12 mouse cellular contexts compared by ENCODE assay signal in genomic region chr7:65367386-65368245, GRCm38 (mm10).
DNase-seq lines count a peak whose midpoint lies in the region; ATAC-seq and TF ChIP-seq lines count a peak whose summit lies in the region.
"Had no signal": no experiment of that assay in that cellular context is flagged by ENCODE, and none has a peak within 500 bp of the region (broad histone marks: within the 10 kb centered on the region; RNA-seq: fewer than 3 reads in every experiment).

No protein-coding gene starts in this region.

- TF ChIP-seq CTCF in layer of hippocampus, adult 2 months (conservative IDR thresholded peaks at IDR 0.05): no peak

- H3K4me2 ChIP-seq in heart, embryonic 16.5 days (ENCODE audit: low read depth, low read length): peak overlapping the region; percentile 49

- 72% methylated on average over 16 of the region's 16 CpGs for WGBS in heart, embryonic 10.5 days
- WGBS in heart, embryonic 16.5 days: 59% methylated on average over 16 of the region's 16 CpGs

- peaks cover 2% of the 10 kb centered on the region; the same call in 1 of the 2 replicates for H3K36me3 ChIP-seq in heart, embryonic 10.5 days
- no peaks in the 10 kb centered on the region; the same call in 1 of the 2 replicates for H3K36me3 ChIP-seq in heart, embryonic 16.5 days (ENCODE audit: control insufficient read depth, insufficient read depth)
- H3K36me3 ChIP-seq: limb, embryonic 13.5 days had no signal

- no peaks in the 10 kb centered on the region for H3K9me3 ChIP-seq in heart, embryonic 10.5 days
- 0 out of 2 replicates have a peak, but pooled peaks cover 3% of the 10 kb centered on the region for H3K9me3 ChIP-seq in heart, embryonic 16.5 days (replicated peaks; ENCODE audit: control insufficient read depth, low read length)
- H3K9me3 ChIP-seq: limb, embryonic 13.5 days had no signal

- no peaks in the 10 kb centered on the region for H3K27me3 ChIP-seq in heart, embryonic 10.5 days (ENCODE audit: insufficient read depth, poor library complexity, severe bottlenecking)
- H3K27me3 ChIP-seq in heart, embryonic 16.5 days (ENCODE audit: control insufficient read depth, insufficient read depth, low read length): no peaks in the 10 kb centered on the region
- H3K27me3 ChIP-seq: limb, embryonic 13.5 days had no signal

- intact Hi-C loops in heart, postnatal 25 days (cut with DNase I): loop anchor here (2.0 to 5.0 kb wide), 2 partner anchors 13 to 50 kb away; no protein-coding TSS in a partner anchor

- no peak for DNase-seq in heart, embryonic 10.5 days (ENCODE audit: low spot score)
- DNase-seq in heart, postnatal 25 days (ENCODE audit: low spot score): no peak
- DNase-seq in layer of hippocampus, adult 2 months (ENCODE audit: low spot score in 2 of 2): no peak
- DNase-seq in layer of hippocampus, adult 9-11 months: no peak
- peak; percentile 46 for DNase-seq in 3134 (ENCODE audit: extremely low read depth, insufficient read length, low spot score)
- DNase-seq in cerebellum, adult 9-11 months: no peak
- DNase-seq in layer of hippocampus, adult 9-10 months (ENCODE audit: low spot score): no peak
- DNase-seq: cerebellum, postnatal 10 days; right cerebral cortex, postnatal 25 days; thymus, adult 18-20 months had no signal

- peak overlapping the region; percentile 1; the same call in 1 of the 2 replicates for H3K9ac ChIP-seq in heart, embryonic 16.5 days (ENCODE audit: low read length)
- H3K9ac ChIP-seq: limb, embryonic 13.5 days had no signal

- H3K4me1 ChIP-seq in heart, embryonic 10.5 days: peaks cover 54% of the 10 kb centered on the region
- peaks cover 46% of the 10 kb centered on the region for H3K4me1 ChIP-seq in heart, embryonic 16.5 days (ENCODE audit: control insufficient read depth, insufficient read depth, low read length)

- peak overlapping the region; percentile 5; the same call in 1 of the 2 replicates for H3K4me3 ChIP-seq in heart, embryonic 10.5 days
- peak overlapping the region; percentile 86; the same call in 1 of the 2 replicates for H3K4me3 ChIP-seq in layer of hippocampus, adult 2 months
- H3K4me3 ChIP-seq in heart, embryonic 16.5 days (ENCODE audit: low read length): peak overlapping the region; percentile 26
- H3K4me3 ChIP-seq: limb, embryonic 13.5 days had no signal

- ATAC-seq in heart, embryonic 16.5 days (replicated peaks; ENCODE audit: extremely low read depth, insufficient read depth, low FRiP score): no peak

- no peak overlapping the region for H3K27ac ChIP-seq in heart, embryonic 10.5 days
- peak overlapping the region; percentile 94 for H3K27ac ChIP-seq in layer of hippocampus, adult 2 months
- peak overlapping the region; percentile 46 for H3K27ac ChIP-seq in heart, embryonic 16.5 days (ENCODE audit: low read length)
- H3K27ac ChIP-seq: limb, embryonic 13.5 days had no signal

Comparison
In these comparisons a context has a peak if more than half of its experiments do, and no peak if none do; other contexts are left out.
1. H3K4me3 ChIP-seq: peak in every context shown above with its lines; median percentile 86 in layer of hippocampus, adult 2 months; 26 in heart, embryonic 16.5 days; 5 in heart, embryonic 10.5 days.